Mouse (Mus musculus) brain, embryonic 14.5 days (tissue): ENCODE results near the gene Apob.

Source experiments
- CTCF ChIP-seq: fragments of 200-500 bp; IDR thresholded peaks from 2 replicates; pipeline ENCODE4 v1.5.1; 2012; ENCODE audit warnings: inconsistent platforms, mild to moderate bottlenecking, moderate library complexity, borderline replicate concordance; ENCODE audit not compliant: insufficient read depth, insufficient read length; ENCODE audit errors: extremely low read depth
- POLR2A ChIP-seq: fragments of 200-500 bp; IDR thresholded peaks from 2 replicates; pipeline ENCODE4 v1.6.1; 2012; ENCODE audit warnings: mild to moderate bottlenecking, inconsistent platforms, borderline replicate concordance; ENCODE audit not compliant: poor library complexity, insufficient read depth, insufficient read length, severe bottlenecking; ENCODE audit errors: extremely low read depth

DNA sequence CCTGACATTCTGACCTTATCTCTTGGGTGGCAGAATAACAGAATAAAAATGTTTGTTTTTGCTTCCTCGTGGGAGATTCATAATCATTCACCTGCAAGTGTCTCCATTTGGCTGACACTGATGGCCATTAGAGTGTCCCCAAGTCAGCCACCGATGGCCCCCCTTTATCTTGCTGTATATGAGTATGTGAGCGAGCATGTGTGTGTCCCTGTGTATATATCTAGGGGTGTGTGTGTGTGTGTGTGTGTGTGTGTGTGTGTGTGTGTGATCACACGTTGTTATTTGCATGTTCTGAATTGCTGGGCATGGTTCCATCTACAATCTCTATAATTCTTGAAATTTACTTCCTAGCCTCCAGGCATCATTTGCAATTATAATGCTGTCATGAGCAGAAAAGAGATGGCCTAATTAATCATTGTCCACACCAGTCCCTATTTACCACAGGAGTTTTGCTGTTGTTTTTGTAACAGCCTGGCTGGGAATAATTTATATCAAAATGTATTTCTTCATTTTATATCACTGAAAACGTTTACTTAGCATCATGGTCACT lies 3.6 kb upstream of the Apob start:
- no peak for TF ChIP-seq POLR2A
- TF ChIP-seq CTCF = no peak
